Mouse (Mus musculus) hindbrain, embryonic 15.5 days (tissue): ENCODE measurements at regions not wholly inside any gene's neighbourhood (a gene's known extent, or its start where the extent isn't known, plus 50 kb on each side); places are given as distances from the start of the nearest gene placed in this dataset.

ENCODE experiments used
- ATAC-seq: fragments of 200-750 bp; cut with Nextera tagmentation; 2 replicates; pipeline ENCODE4 v1.8.0; 2017; ENCODE audit warnings: low read depth, moderate number of reproducible peaks, moderate TSS enrichment; ENCODE audit not compliant: low FRiP score
- H3K27ac ChIP-seq: fragments of 300-500 bp; sonication (generic); replicated peaks from 2 replicates; pipeline ENCODE4 v1.5.1; 2015; ENCODE audit warnings: mild to moderate bottlenecking, inconsistent platforms
- H3K27me3 ChIP-seq: fragments of 300-500 bp; sonication (generic); 2 replicates; pipeline ENCODE4 v1.6.1; 2015; ENCODE audit warnings: control low read depth, inconsistent platforms
- H3K36me3 ChIP-seq: fragments of 300-500 bp; sonication (generic); 2 replicates; pipeline ENCODE4 v1.6.1; 2015; ENCODE audit warnings: control low read depth, inconsistent platforms
- H3K4me1 ChIP-seq: fragments of 300-500 bp; sonication (generic); replicated peaks from 2 replicates; pipeline ENCODE4 v1.6.1; 2015; ENCODE audit warnings: control low read depth, inconsistent platforms
- H3K4me2 ChIP-seq: fragments of 300-500 bp; sonication (generic); 2 replicates; pipeline ENCODE4 v1.6.1; 2015; ENCODE audit warnings: moderate library complexity, mild to moderate bottlenecking, inconsistent platforms
- H3K4me3 ChIP-seq: fragments of 300-500 bp; sonication (generic); 2 replicates; pipeline ENCODE4 v1.5.1; 2015; ENCODE audit warnings: mild to moderate bottlenecking, inconsistent platforms
- H3K9ac ChIP-seq: fragments of 300-500 bp; sonication (generic); 2 replicates; pipeline ENCODE4 v1.6.1; 2015; ENCODE audit warnings: inconsistent platforms
- H3K9me3 ChIP-seq: fragments of 300-500 bp; sonication (generic); 2 replicates; pipeline ENCODE4 v1.6.1; 2016; ENCODE audit warnings: control low read depth, inconsistent platforms
- WGBS: fragments of 180-500 bp; shearing (Covaris S2); methylation state at CpG from one replicate; pipeline ENCODE4 v1.1.7; 2015; 5-methylcytosine and 5-hydroxymethylcytosine counted together

GRCm38 (mm10) chr12:64550915-64551570, 76.6 kb upstream of the Fscb start:
- Histone ChIP-seq H3K4me3 (no peak overlapping the region), H3K27me3 (no peaks in the 10 kb centered on the region), H3K36me3 (no peaks in the 10 kb centered on the region), H3K27ac (no peak overlapping the region), H3K4me1 (no peaks in the 10 kb centered on the region), H3K4me2 (no peak overlapping the region), H3K9me3 (no peaks in the 10 kb centered on the region), H3K9ac (no peak overlapping the region)
- 6% methylated on average over 2 of the region's 2 CpGs for WGBS
- peak; percentile 42; the same call in 1 of the 2 replicates for ATAC-seq

GRCm38 (mm10) chr12:64541111-64541510, 66.6 kb upstream of the Fscb start:
- Histone ChIP-seq H3K4me1 (no peaks in the 10 kb centered on the region), H3K4me3 (no peak overlapping the region), H3K4me2 (no peak overlapping the region), H3K36me3 (no peaks in the 10 kb centered on the region), H3K27me3 (no peaks in the 10 kb centered on the region), H3K27ac (no peak overlapping the region), H3K9ac (no peak overlapping the region), H3K9me3 (no peaks in the 10 kb centered on the region)
- no peak for ATAC-seq
- 78% methylated on average over 3 of the region's 3 CpGs for WGBS
